Mouse (Mus musculus): ENCODE data around the gene Ulk1. TPM values are rescaled to one million over a fixed set of nuclear protein-coding genes. Genes with fewer than 3 reads are reported as not detected.

The Ulk1 gene
- total and polyA plus RNA-seq, 3 experiments: 12.9 to 233 (median 75.9) TPM

GRCm38 (mm10) chr5:110827576-110827975, 17.7 kb upstream of the Ulk1 start:
- ATAC-seq (ENCODE audit: extremely low read depth, insufficient number of reproducible peaks, low FRiP score, poor library complexity, severe bottlenecking) (no peak), DNase-seq (ENCODE audit: low spot score) (no peak)
- Histone ChIP-seq H3K9me3 (replicated peaks) (no peaks in the 10 kb centered on the region), H3K4me3 (ENCODE audit: low read depth, low read length) (no peak overlapping the region), H3K4me1 (ENCODE audit: insufficient read depth, low read depth, low read length) (no peaks in the 10 kb centered on the region; the same call in 1 of the 2 replicates), H3K27me3 (ENCODE audit: insufficient read depth, low read length) (no peaks in the 10 kb centered on the region), H3K36me3 (replicated peaks) (peaks cover 65% of the 10 kb centered on the region)
- TF ChIP-seq GATA2 (IDR thresholded peaks at IDR 0.05; ENCODE audit: borderline replicate concordance, low read depth, low read length) (no peak), CTCF (IDR thresholded peaks at IDR 0.05; ENCODE audit: low read depth, low read length) (no peak), GATA1 (IDR thresholded peaks at IDR 0.05; ENCODE audit: borderline replicate concordance, low read length) (no peak), POLR2AphosphoS5 (IDR thresholded peaks at IDR 0.05; ENCODE audit: insufficient replicate concordance, low read depth, low read length) (no peak), TAL1 (conservative IDR thresholded peaks at IDR 0.05; ENCODE audit: low read depth, low read length) (no peak)

DNA sequence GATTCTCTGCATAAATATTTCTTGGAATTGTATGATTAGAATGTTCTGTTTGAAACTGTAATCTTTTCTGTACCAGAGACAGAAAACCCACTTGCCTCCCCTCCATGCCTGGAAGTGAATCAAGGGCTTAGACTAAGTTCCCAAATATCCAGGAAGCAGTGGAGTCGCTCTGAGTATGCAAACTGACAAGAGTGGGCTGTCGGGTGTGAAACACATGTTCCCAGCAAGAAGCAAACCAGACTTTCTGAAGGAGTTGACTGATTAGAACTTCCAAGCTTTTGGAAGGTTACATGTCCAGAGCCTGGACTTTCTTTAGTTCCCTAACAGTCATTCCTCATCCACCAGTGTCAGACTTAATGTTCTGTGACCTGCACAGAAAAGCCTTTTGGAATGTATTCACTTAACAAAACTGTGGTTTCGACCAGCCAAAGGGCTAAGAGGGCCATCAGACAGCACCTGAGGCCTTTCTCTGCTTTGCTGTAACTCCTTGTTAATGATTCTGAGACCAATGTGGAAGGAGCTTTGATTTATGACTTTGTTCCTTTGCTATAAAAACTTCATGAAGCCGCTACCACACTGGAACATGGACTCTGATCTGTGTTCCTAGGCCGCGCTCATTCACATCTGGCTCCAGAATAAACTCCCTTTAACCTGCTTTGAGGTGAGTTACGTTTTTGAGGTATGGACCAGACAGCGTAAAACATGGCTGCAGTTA, 17.0 kb upstream of the Ulk1 start:
- peaks cover 59% of the 10 kb centered on the region for H3K36me3 ChIP-seq (replicated peaks)

GRCm38 (mm10) chr5:110824421-110824820, 14.5 kb upstream of the Ulk1 start:
- TF ChIP-seq CTCF (IDR thresholded peaks at IDR 0.05; ENCODE audit: low read depth, low read length) (no peak), POLR2AphosphoS5 (IDR thresholded peaks at IDR 0.05; ENCODE audit: insufficient replicate concordance, low read depth, low read length) (no peak), GATA1 (IDR thresholded peaks at IDR 0.05; ENCODE audit: borderline replicate concordance, low read length) (no peak), TAL1 (conservative IDR thresholded peaks at IDR 0.05; ENCODE audit: low read depth, low read length) (no peak), GATA2 (IDR thresholded peaks at IDR 0.05; ENCODE audit: borderline replicate concordance, low read depth, low read length) (no peak)
- no peaks in the 10 kb centered on the region for H3K9me3 ChIP-seq (replicated peaks)
- H3K27me3 ChIP-seq (ENCODE audit: insufficient read depth, low read length): no peaks in the 10 kb centered on the region
- H3K4me3 ChIP-seq (ENCODE audit: low read depth, low read length): no peak overlapping the region
- peaks cover 38% of the 10 kb centered on the region for H3K36me3 ChIP-seq (replicated peaks)
- no peaks in the 10 kb centered on the region for H3K4me1 ChIP-seq (ENCODE audit: insufficient read depth, low read depth, low read length)
- ATAC-seq (ENCODE audit: extremely low read depth, insufficient number of reproducible peaks, low FRiP score, poor library complexity, severe bottlenecking) (no peak), DNase-seq (ENCODE audit: low spot score) (no peak)

More for the DNA sequence above, 17.0 kb upstream of the Ulk1 start:
- Histone ChIP-seq H3K4me3 (ENCODE audit: low read depth, low read length) (no peak overlapping the region), H3K27me3 (ENCODE audit: insufficient read depth, low read length) (no peaks in the 10 kb centered on the region), H3K4me1 (ENCODE audit: insufficient read depth, low read depth, low read length) (no peaks in the 10 kb centered on the region), H3K9me3 (replicated peaks) (no peaks in the 10 kb centered on the region)
- DNase-seq (ENCODE audit: low spot score): no peak
- ATAC-seq (ENCODE audit: extremely low read depth, insufficient number of reproducible peaks, low FRiP score, poor library complexity, severe bottlenecking): no peak
- no peak for TF ChIP-seq CTCF (IDR thresholded peaks at IDR 0.05; ENCODE audit: low read depth, low read length)
- no peak for TF ChIP-seq GATA1 (IDR thresholded peaks at IDR 0.05; ENCODE audit: borderline replicate concordance, low read length)
- no peak for TF ChIP-seq POLR2AphosphoS5 (IDR thresholded peaks at IDR 0.05; ENCODE audit: insufficient replicate concordance, low read depth, low read length)
- TF ChIP-seq TAL1 (conservative IDR thresholded peaks at IDR 0.05; ENCODE audit: low read depth, low read length): no peak
- TF ChIP-seq GATA2 (IDR thresholded peaks at IDR 0.05; ENCODE audit: borderline replicate concordance, low read depth, low read length): no peak

DNA sequence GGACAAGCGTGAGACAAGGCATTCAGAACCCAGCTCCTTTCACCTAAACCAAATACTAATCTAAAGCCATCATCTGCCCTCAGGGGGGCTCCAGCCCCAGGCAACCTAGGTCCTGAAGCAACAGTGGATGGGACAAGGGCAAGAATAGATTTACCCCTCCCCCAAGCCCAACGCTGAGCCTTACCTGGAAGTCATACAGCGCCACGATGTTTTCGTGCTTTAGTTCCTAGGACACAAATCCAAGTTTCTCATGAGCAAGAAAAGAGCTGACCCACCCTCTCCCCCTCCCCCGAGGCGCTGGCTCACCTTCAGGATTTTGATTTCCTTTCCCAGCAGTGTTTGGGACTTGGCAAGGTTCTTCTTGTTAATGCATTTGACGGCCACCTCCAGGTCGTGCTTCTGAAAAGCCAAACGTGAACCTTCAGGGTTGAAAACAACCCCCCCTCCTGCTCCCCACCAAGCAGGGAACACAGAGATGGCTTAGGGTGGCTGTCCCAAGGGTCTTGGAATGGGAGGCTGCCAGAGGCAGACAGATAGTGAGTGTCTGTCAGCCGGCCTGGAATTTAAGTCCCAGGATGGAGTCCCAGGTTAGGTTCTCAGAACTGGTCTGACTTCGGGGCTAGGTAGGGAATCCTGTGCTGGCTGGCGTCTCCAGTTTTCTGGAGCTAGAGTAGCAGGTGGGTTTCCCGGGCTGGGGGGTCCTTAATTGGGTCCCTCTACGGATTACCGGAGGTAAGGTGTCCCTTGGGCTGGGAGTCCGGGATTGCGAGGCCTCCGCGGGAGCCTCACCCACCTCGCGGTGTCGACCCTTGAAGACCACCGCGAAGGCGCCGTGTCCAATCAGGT, 853 bp downstream of the Ulk1 start:
- peak overlapping the region; percentile 96 for H3K4me3 ChIP-seq (ENCODE audit: low read depth, low read length)
- peaks cover 36% of the 10 kb centered on the region for H3K36me3 ChIP-seq (replicated peaks)
- H3K27me3 ChIP-seq (ENCODE audit: insufficient read depth, low read length): no peaks in the 10 kb centered on the region
- peaks cover 64% of the 10 kb centered on the region for H3K4me1 ChIP-seq (ENCODE audit: insufficient read depth, low read depth, low read length)
- no peak for ATAC-seq (ENCODE audit: extremely low read depth, insufficient number of reproducible peaks, low FRiP score, poor library complexity, severe bottlenecking)
- DNase-seq (ENCODE audit: low spot score): peak; percentile 19
- no peak for TF ChIP-seq GATA2 (IDR thresholded peaks at IDR 0.05; ENCODE audit: borderline replicate concordance, low read depth, low read length)
- TF ChIP-seq POLR2AphosphoS5 (IDR thresholded peaks at IDR 0.05; ENCODE audit: insufficient replicate concordance, low read depth, low read length): no peak
- TF ChIP-seq TAL1 (conservative IDR thresholded peaks at IDR 0.05; ENCODE audit: low read depth, low read length): no peak
- TF ChIP-seq CTCF (IDR thresholded peaks at IDR 0.05; ENCODE audit: low read depth, low read length): no peak
- TF ChIP-seq GATA1 (IDR thresholded peaks at IDR 0.05; ENCODE audit: borderline replicate concordance, low read length): no peak
- no peaks in the 10 kb centered on the region for H3K9me3 ChIP-seq (replicated peaks)

- Histone ChIP-seq H3K36me3 (replicated peaks) (peaks cover 40% of the 10 kb centered on the region), H3K27me3 (ENCODE audit: insufficient read depth, low read length) (no peaks in the 10 kb centered on the region), H3K4me3 (ENCODE audit: low read depth, low read length) (peak overlapping the region; percentile 96), H3K4me1 (ENCODE audit: insufficient read depth, low read depth, low read length) (peaks cover 72% of the 10 kb centered on the region), H3K9me3 (replicated peaks) (no peaks in the 10 kb centered on the region)
- DNase-seq (ENCODE audit: low spot score): peak; percentile 82
- peak; percentile 38 for ATAC-seq (ENCODE audit: extremely low read depth, insufficient number of reproducible peaks, low FRiP score, poor library complexity, severe bottlenecking)
- TF ChIP-seq GATA2 (IDR thresholded peaks at IDR 0.05; ENCODE audit: borderline replicate concordance, low read depth, low read length) (no peak), GATA1 (IDR thresholded peaks at IDR 0.05; ENCODE audit: borderline replicate concordance, low read length) (no peak), TAL1 (conservative IDR thresholded peaks at IDR 0.05; ENCODE audit: low read depth, low read length) (no peak), CTCF (IDR thresholded peaks at IDR 0.05; ENCODE audit: low read depth, low read length) (no peak)
Measured at GRCm38 (mm10) chr5:110808061-110808631, 1.8 kb downstream of the Ulk1 start.

DNA sequence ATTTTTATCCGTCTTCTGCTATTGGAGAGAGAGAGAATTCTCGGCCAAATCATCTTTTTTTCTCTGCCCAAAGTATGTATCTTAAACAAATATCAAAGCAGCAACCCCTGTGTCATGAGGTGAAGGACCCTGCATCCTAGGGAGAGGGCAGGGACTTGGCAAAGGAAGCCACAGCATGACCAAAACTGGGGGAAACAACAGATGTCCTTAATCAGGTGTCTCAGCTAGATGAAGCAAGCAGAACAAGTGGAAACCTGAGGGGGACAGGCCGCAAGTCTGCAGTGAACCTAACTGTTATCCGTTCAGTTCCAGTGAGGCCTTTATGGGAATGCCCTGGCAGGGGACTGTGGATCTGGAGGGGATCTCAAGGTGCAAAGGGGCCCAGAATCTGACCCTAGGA, 2.4 kb downstream of the Ulk1 start:
- Histone ChIP-seq H3K4me1 (ENCODE audit: insufficient read depth, low read depth, low read length) (peaks cover 79% of the 10 kb centered on the region), H3K9me3 (replicated peaks) (no peaks in the 10 kb centered on the region), H3K27me3 (ENCODE audit: insufficient read depth, low read length) (no peaks in the 10 kb centered on the region), H3K4me3 (ENCODE audit: low read depth, low read length) (peak overlapping the region; percentile 96), H3K36me3 (replicated peaks) (peaks cover 41% of the 10 kb centered on the region)
- ATAC-seq (ENCODE audit: extremely low read depth, insufficient number of reproducible peaks, low FRiP score, poor library complexity, severe bottlenecking): no peak
- no peak for TF ChIP-seq POLR2AphosphoS5 (IDR thresholded peaks at IDR 0.05; ENCODE audit: insufficient replicate concordance, low read depth, low read length)
- no peak for TF ChIP-seq TAL1 (conservative IDR thresholded peaks at IDR 0.05; ENCODE audit: low read depth, low read length)
- TF ChIP-seq CTCF (IDR thresholded peaks at IDR 0.05; ENCODE audit: low read depth, low read length): no peak
- no peak for TF ChIP-seq GATA2 (IDR thresholded peaks at IDR 0.05; ENCODE audit: borderline replicate concordance, low read depth, low read length)
- no peak for TF ChIP-seq GATA1 (IDR thresholded peaks at IDR 0.05; ENCODE audit: borderline replicate concordance, low read length)
- no peak for DNase-seq (ENCODE audit: low spot score)

Data from G1E (cell line).